Mouse (Mus musculus): ENCODE measurements around the gene Acaa1a. TPM values are rescaled to one million over a fixed set of nuclear protein-coding genes. Genes with fewer than 3 reads are reported as not detected.

Acaa1a gene
- polyA plus RNA-seq, 1 experiment from 2014 or later: 99.2 TPM

DNA sequence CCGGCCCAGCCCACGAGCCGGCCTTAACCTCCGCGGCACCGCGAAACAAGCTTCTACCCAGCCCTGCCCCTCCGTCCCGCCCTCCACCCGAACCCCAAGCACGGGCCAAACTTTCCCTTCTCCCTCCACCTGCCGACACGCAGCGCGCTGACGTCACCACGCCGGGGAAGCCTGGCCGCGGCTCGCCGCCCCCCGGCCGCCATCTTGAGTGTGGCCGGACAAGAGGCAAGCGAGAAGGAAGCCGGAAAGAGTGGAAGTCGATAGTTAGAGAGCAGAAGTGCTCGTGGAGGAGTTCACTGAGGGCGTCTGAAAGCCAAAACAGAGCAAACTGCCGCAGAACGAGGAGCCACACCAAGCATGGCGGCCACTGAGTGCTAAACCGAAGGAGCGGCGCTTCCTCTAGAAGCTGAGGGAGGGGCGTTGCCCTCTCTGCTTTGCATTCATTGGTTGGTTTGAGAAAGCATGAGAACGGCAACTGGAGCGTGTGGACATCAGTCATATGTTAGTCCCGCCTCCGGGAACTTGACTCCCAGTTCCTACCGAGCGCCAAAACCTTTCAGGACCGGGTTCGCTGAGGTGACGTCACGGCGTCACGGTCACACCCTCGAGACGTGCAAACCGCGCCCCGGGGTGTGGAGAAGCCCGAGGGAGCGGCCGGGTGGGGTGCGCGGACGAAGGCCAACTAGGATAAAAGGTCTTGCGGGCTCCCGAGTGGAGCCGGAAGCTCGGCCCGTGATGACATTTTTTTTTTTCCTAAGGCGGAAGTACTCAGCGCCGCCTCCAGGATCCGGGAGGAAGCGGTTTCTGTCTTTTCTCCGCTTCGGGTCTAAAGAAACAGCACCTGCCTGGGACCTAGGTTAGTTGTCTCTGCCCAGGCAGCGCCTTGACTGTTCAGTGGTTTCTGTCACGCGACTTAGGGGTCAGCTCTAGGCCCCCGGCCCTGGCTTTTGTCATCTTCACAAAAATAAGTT is 16.9 kb upstream of the Acaa1a start, which contains the start of gene Oxsr1:
Gene Oxsr1, minus strand, starts transcription at position 139 of the 971 bp plus-strand sequence.
- in situ Hi-C loops (cut with MboI; ENCODE audit: low pct_unique_long_range_greater_than_20kb): no loop called here
- H3K27me3 ChIP-seq: no peaks in the 10 kb centered on the region
- TF ChIP-seq CTCF (IDR thresholded peaks at IDR 0.05): peak; percentile 78
- ATAC-seq (peak; percentile 90), DNase-seq (ENCODE audit: low read depth, low spot score) (peak; percentile 99)
- ChIA-PET POLR2A (interaction anchor here (0.7 to 1.2 kb wide), 4 partner anchors 11 to 31 kb away, joined by 3 to 5 read pairs (median 4); partner anchors contain the start of gene Acaa1a), CTCF (interaction anchor here (1.1 to 2.6 kb wide), 4 partner anchors 11 to 71 kb away, joined by 3 to 10 read pairs (median 4); partner anchors contain the start of gene Acaa1a)

DNA sequence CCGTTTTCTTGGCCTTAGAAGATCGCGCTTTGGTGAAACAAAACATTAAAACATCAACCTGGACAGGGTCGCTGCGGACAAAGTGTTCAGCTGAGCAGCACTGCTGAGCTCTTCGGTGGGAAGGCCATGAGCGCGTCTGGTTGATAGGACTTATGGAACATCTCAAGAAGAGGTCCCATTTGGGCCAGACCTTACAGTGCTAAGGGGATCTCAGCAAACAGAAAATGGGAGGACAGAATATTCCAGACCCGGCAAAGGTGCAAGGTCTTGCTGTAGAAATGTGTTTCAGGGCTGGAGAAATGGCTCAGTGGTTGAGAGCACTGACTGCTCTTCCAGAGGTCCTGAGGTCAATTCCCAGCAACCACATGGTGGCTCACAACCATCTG is 16.2 kb upstream of the Acaa1a start:
- peak; percentile 3 for TF ChIP-seq CTCF (IDR thresholded peaks at IDR 0.05)
- DNase-seq (ENCODE audit: low read depth, low spot score) (no peak), ATAC-seq (no peak)
- no peaks in the 10 kb centered on the region for H3K27me3 ChIP-seq
- in situ Hi-C loops (cut with MboI; ENCODE audit: low pct_unique_long_range_greater_than_20kb): no loop called here
- ChIA-PET POLR2A (interaction anchor here (0.7 to 1.2 kb wide), 2 partner anchors 17 to 31 kb away, joined by 4 read pairs; partner anchors contain the start of gene Acaa1a), CTCF (interaction anchor here (1.1 to 2.6 kb wide), 4 partner anchors 10 to 72 kb away, joined by 3 to 10 read pairs (median 4); partner anchors contain the start of gene Acaa1a)

DNA sequence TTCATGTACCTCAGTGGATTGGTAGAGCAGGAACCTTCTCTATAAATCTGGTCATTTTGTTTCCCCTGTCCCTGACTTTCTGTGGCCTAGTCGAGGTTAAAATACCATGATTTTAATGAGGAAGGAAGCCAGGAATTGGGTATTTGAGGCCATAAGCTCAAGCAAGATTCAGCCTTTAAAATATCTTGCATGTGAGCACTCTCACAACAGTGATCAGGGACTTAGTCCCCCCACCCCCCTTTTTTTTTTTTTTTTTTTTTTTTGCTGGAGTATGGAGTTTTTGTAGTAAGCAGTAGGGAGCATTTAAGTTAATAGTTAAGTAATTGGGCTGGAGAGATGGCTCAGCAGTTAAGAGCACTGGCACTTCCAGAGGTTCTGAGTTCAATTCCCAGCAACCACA is 15.3 kb upstream of the Acaa1a start:
- in situ Hi-C loops (cut with MboI; ENCODE audit: low pct_unique_long_range_greater_than_20kb): no loop called here
- no peak for TF ChIP-seq CTCF (IDR thresholded peaks at IDR 0.05)
- DNase-seq (ENCODE audit: low read depth, low spot score): no peak
- ATAC-seq: no peak
- POLR2A ChIA-PET: interaction anchor here (0.7 kb wide), 1 partner anchor 16 kb away, joined by 5 read pairs; no protein-coding TSS in a partner anchor
- H3K27me3 ChIP-seq: no peaks in the 10 kb centered on the region
- CTCF ChIA-PET: interaction anchor here (1.6 to 2.1 kb wide), 2 partner anchors 15 to 73 kb away, joined by 3 to 4 read pairs; partner anchors contain the start of gene Acaa1a

DNA sequence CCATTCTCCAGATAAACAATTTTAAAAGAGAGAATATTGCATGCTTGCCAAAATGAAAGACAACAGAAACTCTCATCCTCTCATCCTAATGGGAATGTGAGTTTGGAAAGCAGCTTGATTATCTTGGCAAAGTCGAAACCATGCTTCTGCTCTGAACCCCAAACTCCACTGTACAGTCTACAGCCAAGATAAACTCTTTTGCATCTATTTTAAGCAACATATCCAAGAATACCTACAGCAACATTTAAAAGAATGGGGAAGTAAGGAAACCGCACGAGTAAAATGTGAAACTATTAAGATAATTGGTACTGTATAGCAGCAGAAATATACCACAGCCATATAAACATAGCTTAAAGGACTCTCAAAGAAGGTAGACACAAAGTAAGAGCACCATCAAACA is 11.0 kb upstream of the Acaa1a start:
- ChIA-PET POLR2A (no interaction called here), CTCF (no interaction called here)
- no peak for TF ChIP-seq CTCF (IDR thresholded peaks at IDR 0.05)
- no peaks in the 10 kb centered on the region for H3K27me3 ChIP-seq
- DNase-seq (ENCODE audit: low read depth, low spot score): no peak
- no peak for ATAC-seq
- in situ Hi-C loops (cut with MboI; ENCODE audit: low pct_unique_long_range_greater_than_20kb): no loop called here

DNA sequence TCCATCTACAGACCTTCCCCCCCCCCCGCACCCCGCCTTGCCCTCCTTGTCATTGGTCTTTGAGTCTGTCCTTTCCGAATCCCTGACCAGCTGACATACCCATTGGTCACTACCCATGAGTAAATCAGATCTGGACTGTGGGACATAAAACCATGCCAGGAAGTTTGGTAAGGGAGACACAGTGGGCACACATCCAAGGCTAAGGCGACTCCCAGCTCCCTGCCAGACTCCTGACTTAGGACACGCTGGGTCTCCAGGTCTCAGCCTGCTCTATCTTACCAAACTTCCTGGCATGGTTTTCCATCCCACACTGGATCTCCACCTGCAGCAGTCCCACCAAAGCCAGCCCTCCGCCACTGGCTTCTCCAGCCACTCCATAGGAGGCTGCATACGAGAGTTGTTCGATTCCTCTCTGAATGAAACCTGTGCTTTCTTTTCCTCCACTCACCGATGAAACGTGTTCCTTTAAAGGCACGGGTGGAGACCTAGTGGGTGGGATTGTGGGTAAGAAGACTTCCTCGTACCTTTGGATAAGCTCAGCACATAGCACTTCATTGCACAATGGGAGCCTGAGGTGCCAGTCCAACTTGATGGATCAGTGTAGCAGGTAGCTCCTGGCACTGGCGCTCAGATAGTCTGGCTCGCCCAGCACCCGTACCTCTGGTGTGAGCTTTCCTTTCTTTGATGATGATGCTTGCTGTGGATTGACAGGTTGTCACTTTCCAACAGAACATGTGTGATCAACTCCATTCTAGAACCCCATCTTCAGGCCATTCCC is 9.1 kb upstream of the Acaa1a start:
- in situ Hi-C loops (cut with MboI; ENCODE audit: low pct_unique_long_range_greater_than_20kb): no loop called here
- ChIA-PET POLR2A (no interaction called here), CTCF (no interaction called here)
- no peaks in the 10 kb centered on the region for H3K27me3 ChIP-seq
- DNase-seq (ENCODE audit: low read depth, low spot score): no peak
- no peak for TF ChIP-seq CTCF (IDR thresholded peaks at IDR 0.05)
- ATAC-seq: no peak

DNA sequence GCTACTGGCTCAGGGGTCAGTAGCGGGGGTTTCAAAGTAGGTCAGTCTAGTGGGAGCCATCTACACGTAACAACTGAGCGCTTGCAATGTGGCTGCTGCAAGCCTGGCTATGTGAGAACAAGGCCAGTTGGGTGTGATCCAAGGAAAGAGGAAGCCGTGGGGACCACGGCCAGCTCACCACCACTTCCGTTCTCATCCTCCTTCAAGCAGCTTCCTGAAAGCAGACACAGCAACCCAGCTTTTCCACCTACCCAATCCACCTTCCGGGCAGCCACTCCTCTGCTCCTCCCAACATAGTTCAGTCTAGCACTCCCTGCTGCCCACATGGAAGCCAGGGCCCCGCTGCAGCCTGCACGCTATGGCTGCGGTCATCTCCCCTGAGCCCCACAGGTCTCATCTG is 5.2 kb upstream of the Acaa1a start:
- no peak for DNase-seq (ENCODE audit: low read depth, low spot score)
- ChIA-PET CTCF (no interaction called here), POLR2A (interaction anchor here (1.0 kb wide), 1 partner anchor 12 kb away, joined by 5 read pairs; the partner anchor contains the start of gene Oxsr1)
- in situ Hi-C loops (cut with MboI; ENCODE audit: low pct_unique_long_range_greater_than_20kb): no loop called here
- no peaks in the 10 kb centered on the region for H3K27me3 ChIP-seq
- ATAC-seq: no peak
- no peak for TF ChIP-seq CTCF (IDR thresholded peaks at IDR 0.05)

DNA sequence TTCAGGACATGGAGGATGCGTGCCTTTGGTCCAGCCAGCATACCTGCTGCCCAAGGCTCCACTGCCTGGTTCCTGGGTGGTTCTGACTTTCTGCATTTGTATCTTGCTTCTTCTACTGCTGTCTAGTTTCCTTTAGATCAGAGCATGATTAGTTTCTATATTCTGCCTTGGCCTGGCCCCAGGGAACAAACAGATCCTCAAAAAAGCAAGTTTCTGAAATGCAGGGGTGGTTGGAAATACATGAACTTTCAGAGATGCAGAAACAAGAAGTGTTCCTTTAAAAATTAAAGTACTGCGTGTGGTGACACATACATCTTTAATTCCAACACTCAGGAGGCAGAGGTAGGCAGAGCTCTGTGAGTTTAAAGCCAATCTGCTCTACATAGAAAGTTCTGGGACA is 4.6 kb upstream of the Acaa1a start:
- no peak for TF ChIP-seq CTCF (IDR thresholded peaks at IDR 0.05)
- ChIA-PET CTCF (no interaction called here), POLR2A (no interaction called here)
- ATAC-seq: no peak
- no peak for DNase-seq (ENCODE audit: low read depth, low spot score)
- no peaks in the 10 kb centered on the region for H3K27me3 ChIP-seq
- in situ Hi-C loops (cut with MboI; ENCODE audit: low pct_unique_long_range_greater_than_20kb): no loop called here

DNA sequence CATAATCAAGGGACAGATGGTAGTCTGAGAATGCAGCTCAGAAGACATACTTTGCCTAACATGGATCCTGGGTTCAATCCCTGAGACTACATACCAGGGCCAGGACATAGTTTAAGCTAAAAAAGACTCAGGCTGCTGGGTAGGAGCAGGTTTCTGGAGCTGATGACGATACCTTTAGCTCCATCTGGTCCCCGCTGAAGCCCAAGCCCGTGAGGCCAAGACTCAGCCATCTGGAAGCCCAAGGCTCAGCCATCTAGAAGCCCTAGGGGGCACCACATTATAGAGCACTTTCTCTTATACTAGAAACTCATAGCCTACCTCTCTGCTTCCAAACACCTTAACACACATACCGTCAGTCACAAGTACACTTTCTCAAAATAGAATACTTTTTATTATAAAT is 3.9 kb upstream of the Acaa1a start:
- TF ChIP-seq CTCF (IDR thresholded peaks at IDR 0.05): no peak
- ATAC-seq (no peak), DNase-seq (ENCODE audit: low read depth, low spot score) (no peak)
- in situ Hi-C loops (cut with MboI; ENCODE audit: low pct_unique_long_range_greater_than_20kb): no loop called here
- H3K27me3 ChIP-seq: no peaks in the 10 kb centered on the region
- ChIA-PET CTCF (no interaction called here), POLR2A (no interaction called here)

DNA sequence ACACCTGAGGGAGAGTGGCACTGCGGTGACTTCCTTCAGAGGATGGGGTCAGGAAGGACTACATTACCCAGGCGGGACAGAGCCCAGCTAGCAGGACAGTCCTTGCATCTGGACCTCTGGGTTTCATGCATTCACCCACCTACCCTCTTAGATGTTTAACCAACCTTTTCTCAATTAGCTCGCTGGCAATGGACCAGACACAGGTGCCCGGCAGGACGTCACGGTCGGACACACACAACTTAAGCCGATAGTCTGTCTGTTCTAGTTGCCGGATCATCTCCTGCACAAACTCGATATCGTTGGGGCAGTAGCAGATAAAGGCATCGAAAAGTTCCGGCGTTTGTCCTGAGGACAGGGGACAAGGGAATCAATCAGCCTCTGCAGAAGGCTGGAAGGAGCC is 1.6 kb upstream of the Acaa1a start:
- in situ Hi-C loops (cut with MboI; ENCODE audit: low pct_unique_long_range_greater_than_20kb): no loop called here
- DNase-seq (ENCODE audit: low read depth, low spot score) (no peak), ATAC-seq (no peak)
- no peaks in the 10 kb centered on the region for H3K27me3 ChIP-seq
- ChIA-PET POLR2A (no interaction called here), CTCF (interaction anchor here (1.8 kb wide), 1 partner anchor 11 kb away, joined by 5 read pairs; no protein-coding TSS in a partner anchor)
- TF ChIP-seq CTCF (IDR thresholded peaks at IDR 0.05): no peak

DNA sequence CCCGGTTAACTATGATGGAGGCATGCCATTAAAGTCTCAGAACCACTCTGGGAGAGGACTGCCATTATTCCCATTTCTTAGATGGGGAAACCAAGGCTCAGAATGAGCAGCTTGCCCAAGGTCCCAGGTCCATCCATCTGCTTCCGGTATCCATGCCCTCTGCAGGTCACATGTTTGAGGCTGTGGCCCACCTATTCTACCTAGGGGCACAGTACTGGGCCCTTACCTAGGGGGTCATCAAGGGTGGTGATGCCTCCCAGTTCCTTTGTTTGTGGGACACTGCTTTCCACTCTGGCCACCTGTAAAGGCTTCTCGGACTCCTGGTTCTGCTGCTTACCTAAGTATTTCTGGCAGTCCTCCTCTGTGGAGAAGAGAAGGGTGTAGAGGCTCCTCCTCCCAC is 1.1 kb upstream of the Acaa1a start:
- ChIA-PET POLR2A (no interaction called here), CTCF (no interaction called here)
- in situ Hi-C loops (cut with MboI; ENCODE audit: low pct_unique_long_range_greater_than_20kb): no loop called here
- TF ChIP-seq CTCF (IDR thresholded peaks at IDR 0.05): no peak
- no peak for DNase-seq (ENCODE audit: low read depth, low spot score)
- ATAC-seq: no peak
- H3K27me3 ChIP-seq: no peaks in the 10 kb centered on the region
